Mouse (Mus musculus): ENCODE results near the gene Snx33. TPM values are rescaled to one million over a fixed set of nuclear protein-coding genes. Genes with fewer than 3 reads are reported as not detected.

Snx33 gene
- total and polyA plus RNA-seq, 2 experiments from 2014 or later = 5.2 to 11.4 TPM

GRCm38 (mm10) chr9:56929496-56929895 lies 1.3 kb upstream of the Snx33 start:
- Histone ChIP-seq H3K9ac (replicated peaks; ENCODE audit: low read depth, low read length) (no peak overlapping the region), H3K4me3 (ENCODE audit: low read depth, low read length) (no peak overlapping the region), H3K27me3 (ENCODE audit: control insufficient read depth, insufficient read depth, low read length) (no peaks in the 10 kb centered on the region), H3K36me3 (replicated peaks; ENCODE audit: control insufficient read depth, insufficient read depth, low read length) (no peaks in the 10 kb centered on the region), H3K9me3 (replicated peaks; ENCODE audit: control insufficient read depth, low read length) (no peaks in the 10 kb centered on the region), H3K4me1 (ENCODE audit: control insufficient read depth, insufficient read depth) (peaks cover 24% of the 10 kb centered on the region), H3K4me2 (ENCODE audit: low read depth, low read length) (no peak overlapping the region), H3K27ac (ENCODE audit: low read depth) (no peak overlapping the region)
- TF ChIP-seq EP300 (IDR thresholded peaks at IDR 0.05; ENCODE audit: low read depth) (no peak), CTCF (IDR thresholded peaks at IDR 0.05; ENCODE audit: low read depth) (no peak)
- ATAC-seq (ENCODE audit: insufficient read depth, low read depth) = no peak
- WGBS = 59% methylated on average over 4 of the region's 4 CpGs
- DNase-seq (ENCODE audit: low spot score) = no peak

GRCm38 (mm10) chr9:56927191-56928012 lies 769 bp downstream of the Snx33 start:
- TF ChIP-seq CTCF (IDR thresholded peaks at IDR 0.05; ENCODE audit: low read depth) (no peak), EP300 (IDR thresholded peaks at IDR 0.05; ENCODE audit: low read depth) (no peak)
- H3K36me3 ChIP-seq (replicated peaks; ENCODE audit: control insufficient read depth, insufficient read depth, low read length) = no peaks in the 10 kb centered on the region
- DNase-seq (ENCODE audit: low spot score) = peak; percentile 30
- peak overlapping the region; percentile 82 for H3K9ac ChIP-seq (replicated peaks; ENCODE audit: low read depth, low read length)
- peak overlapping the region; percentile 92 for H3K4me2 ChIP-seq (ENCODE audit: low read depth, low read length)
- H3K27ac ChIP-seq (ENCODE audit: low read depth) = peak overlapping the region; percentile 93
- H3K9me3 ChIP-seq (replicated peaks; ENCODE audit: control insufficient read depth, low read length) = no peaks in the 10 kb centered on the region
- H3K4me3 ChIP-seq (ENCODE audit: low read depth, low read length) = peak overlapping the region; percentile 82
- peaks cover 44% of the 10 kb centered on the region for H3K4me1 ChIP-seq (ENCODE audit: control insufficient read depth, insufficient read depth)
- H3K27me3 ChIP-seq (ENCODE audit: control insufficient read depth, insufficient read depth, low read length) = no peaks in the 10 kb centered on the region
- 2% methylated on average over 35 of the region's 35 CpGs for WGBS
- ATAC-seq (ENCODE audit: insufficient read depth, low read depth) = no peak

- peaks cover 47% of the 10 kb centered on the region for H3K4me1 ChIP-seq (ENCODE audit: control insufficient read depth, insufficient read depth)
- 0 out of 2 replicates have a peak overlapping the region, but pooled peaks have one; percentile 82 for H3K9ac ChIP-seq (replicated peaks; ENCODE audit: low read depth, low read length)
- H3K36me3 ChIP-seq (replicated peaks; ENCODE audit: control insufficient read depth, insufficient read depth, low read length) = peaks cover 10% of the 10 kb centered on the region; the same call in 1 of the 2 replicates
- TF ChIP-seq EP300 (IDR thresholded peaks at IDR 0.05; ENCODE audit: low read depth) (no peak), CTCF (IDR thresholded peaks at IDR 0.05; ENCODE audit: low read depth) (no peak)
- no peaks in the 10 kb centered on the region for H3K27me3 ChIP-seq (ENCODE audit: control insufficient read depth, insufficient read depth, low read length)
- peak overlapping the region; percentile 82 for H3K4me3 ChIP-seq (ENCODE audit: low read depth, low read length)
- peak overlapping the region; percentile 92 for H3K4me2 ChIP-seq (ENCODE audit: low read depth, low read length)
- DNase-seq (ENCODE audit: low spot score) (no peak), ATAC-seq (ENCODE audit: insufficient read depth, low read depth) (no peak)
- 61% methylated on average over 10 of the region's 10 CpGs for WGBS
- peak overlapping the region; percentile 93; the same call in 1 of the 2 replicates for H3K27ac ChIP-seq (ENCODE audit: low read depth)
- H3K9me3 ChIP-seq (replicated peaks; ENCODE audit: control insufficient read depth, low read length) = no peaks in the 10 kb centered on the region
Measured at GRCm38 (mm10) chr9:56926387-56926786, 1.8 kb downstream of the Snx33 start.

- H3K9ac ChIP-seq (replicated peaks; ENCODE audit: low read depth, low read length) = no peak overlapping the region; the same call in 1 of the 2 replicates
- H3K4me3 ChIP-seq (ENCODE audit: low read depth, low read length) = peak overlapping the region; percentile 41; the same call in 1 of the 2 replicates
- H3K9me3 ChIP-seq (replicated peaks; ENCODE audit: control insufficient read depth, low read length) = no peaks in the 10 kb centered on the region
- DNase-seq (ENCODE audit: low spot score) = no peak
- peak overlapping the region; percentile 92 for H3K4me2 ChIP-seq (ENCODE audit: low read depth, low read length)
- peaks cover 47% of the 10 kb centered on the region for H3K4me1 ChIP-seq (ENCODE audit: control insufficient read depth, insufficient read depth)
- H3K27me3 ChIP-seq (ENCODE audit: control insufficient read depth, insufficient read depth, low read length) = no peaks in the 10 kb centered on the region
- H3K36me3 ChIP-seq (replicated peaks; ENCODE audit: control insufficient read depth, insufficient read depth, low read length) = peaks cover 14% of the 10 kb centered on the region; the same call in 1 of the 2 replicates
- TF ChIP-seq CTCF (IDR thresholded peaks at IDR 0.05; ENCODE audit: low read depth) = no peak
- TF ChIP-seq EP300 (IDR thresholded peaks at IDR 0.05; ENCODE audit: low read depth) = no peak
- 0 out of 2 replicates have a peak overlapping the region, but pooled peaks have one; percentile 83 for H3K27ac ChIP-seq (ENCODE audit: low read depth)
- 94% methylated on average over 10 of the region's 10 CpGs for WGBS
- no peak for ATAC-seq (ENCODE audit: insufficient read depth, low read depth)
Measured at GRCm38 (mm10) chr9:56926025-56926360, 2.2 kb downstream of the Snx33 start.

- Histone ChIP-seq H3K27ac (ENCODE audit: low read depth) (peak overlapping the region; percentile 83), H3K4me2 (ENCODE audit: low read depth, low read length) (peak overlapping the region; percentile 92), H3K27me3 (ENCODE audit: control insufficient read depth, insufficient read depth, low read length) (no peaks in the 10 kb centered on the region), H3K4me1 (ENCODE audit: control insufficient read depth, insufficient read depth) (peaks cover 47% of the 10 kb centered on the region), H3K9ac (replicated peaks; ENCODE audit: low read depth, low read length) (peak overlapping the region; percentile 53), H3K4me3 (ENCODE audit: low read depth, low read length) (peak overlapping the region; percentile 41), H3K36me3 (replicated peaks; ENCODE audit: control insufficient read depth, insufficient read depth, low read length) (peaks cover 17% of the 10 kb centered on the region; the same call in 1 of the 2 replicates), H3K9me3 (replicated peaks; ENCODE audit: control insufficient read depth, low read length) (no peaks in the 10 kb centered on the region)
- no peak for DNase-seq (ENCODE audit: low spot score)
- WGBS = 68% methylated on average over 26 of the region's 26 CpGs
- ATAC-seq (ENCODE audit: insufficient read depth, low read depth) = no peak
- TF ChIP-seq CTCF (IDR thresholded peaks at IDR 0.05; ENCODE audit: low read depth) = no peak
- no peak for TF ChIP-seq EP300 (IDR thresholded peaks at IDR 0.05; ENCODE audit: low read depth)
Measured at GRCm38 (mm10) chr9:56925291-56926024, 2.7 kb downstream of the Snx33 start.
